Mouse (Mus musculus) kidney, postnatal 10 days (tissue): ENCODE measurements around the gene Pdss1.

ENCODE experiments used
- DNase-seq: peaks from one replicate; pipeline ENCODE4 v3.0.0; 2021; ENCODE audit warnings: mixed read lengths

The Pdss1 gene

GRCm38 (mm10) chr2:22962242-22962641 is 66.9 kb downstream of the Pdss1 start:
- no peak for DNase-seq

DNA sequence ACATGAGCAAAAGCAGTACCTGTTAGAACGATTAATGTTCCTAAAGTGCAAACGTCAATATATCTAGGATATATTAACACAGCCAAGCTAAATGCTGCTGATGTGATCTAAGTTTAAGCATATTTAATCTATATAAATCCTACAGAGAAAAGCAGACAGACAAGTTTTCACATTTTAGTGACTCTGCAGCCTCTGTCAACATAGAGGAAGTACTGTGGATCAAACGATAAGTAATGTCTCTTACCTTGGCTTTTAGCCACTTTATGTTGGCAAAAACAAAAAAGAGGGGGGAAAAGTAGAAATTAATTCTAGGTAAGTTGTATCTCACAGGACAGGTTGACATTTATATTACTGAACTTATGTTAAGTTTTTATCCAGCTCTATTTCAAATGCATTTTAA is 67.6 kb downstream of the Pdss1 start:
- DNase-seq, result no peak

DNA sequence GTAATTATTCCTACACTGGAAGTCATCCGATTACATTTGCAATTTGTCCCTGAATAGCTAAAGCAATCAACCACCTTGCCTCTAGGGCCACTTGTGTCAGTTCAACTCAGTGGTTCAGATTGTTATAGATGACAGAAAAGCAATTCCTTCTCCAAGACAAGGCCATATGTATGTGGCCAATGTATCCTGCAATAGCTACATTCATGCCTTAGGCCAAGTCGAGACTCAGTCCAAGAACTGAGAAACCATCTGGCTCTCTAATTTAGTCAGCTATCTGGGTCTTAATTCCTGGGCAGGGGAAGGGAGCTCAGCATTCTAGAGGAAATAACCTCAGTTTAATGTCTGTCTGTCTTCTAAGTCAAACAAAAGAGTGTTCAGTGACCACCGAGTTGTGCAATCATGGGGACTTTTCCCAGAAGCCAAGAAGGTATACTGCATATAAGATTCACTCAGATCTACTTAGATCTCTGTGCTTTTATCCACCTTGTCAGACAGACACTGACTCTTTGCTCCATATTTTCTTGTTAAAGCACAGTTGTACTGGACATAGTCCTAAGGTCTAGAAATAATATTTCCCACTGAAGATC is 82.2 kb downstream of the Pdss1 start:
- DNase-seq, result no peak

GRCm38 (mm10) chr2:22985973-22986657 is 90.8 kb downstream of the Pdss1 start:
- no peak for DNase-seq
